Mouse (Mus musculus): Measurements from ENCODE around the gene Lypd6.

The Lypd6 gene

GRCm38 (mm10) chr2:50066246-50066967, at the start of gene Lypd6:
TSS of gene Lypd6 (plus strand) at chr2:50066429.
- DNase-seq: peak; percentile 61

GRCm38 (mm10) chr2:50019477-50019876, 46.8 kb upstream of the Lypd6 start:
- no peak for DNase-seq

- DNase-seq: no peak
These were observed 40.7 kb upstream of the Lypd6 start for GRCm38 (mm10) chr2:50025549-50025948.

- no peak for DNase-seq
These were observed 37.3 kb upstream of the Lypd6 start for GRCm38 (mm10) chr2:50028930-50029329.

- no peak for DNase-seq
These were observed 21.9 kb upstream of the Lypd6 start for GRCm38 (mm10) chr2:50044170-50044870.

- DNase-seq: no peak
These were observed 21.3 kb upstream of the Lypd6 start for GRCm38 (mm10) chr2:50044871-50045470.

- DNase-seq: no peak
These were observed 20.4 kb upstream of the Lypd6 start for GRCm38 (mm10) chr2:50045841-50046240.

- DNase-seq: no peak
These were observed 17.8 kb upstream of the Lypd6 start for GRCm38 (mm10) chr2:50048442-50048841.

- DNase-seq: no peak
These were observed 12.3 kb upstream of the Lypd6 start for GRCm38 (mm10) chr2:50053893-50054292.

GRCm38 (mm10) chr2:50065902-50066245, 355 bp upstream of the Lypd6 start:
- DNase-seq: no peak

GRCm38 (mm10) chr2:50066968-50067315, 713 bp downstream of the Lypd6 start:
- DNase-seq: no peak

- DNase-seq: peak; percentile 33
These were observed 3.5 kb downstream of the Lypd6 start for GRCm38 (mm10) chr2:50069571-50070295.

GRCm38 (mm10) chr2:50072158-50072557, 5.9 kb downstream of the Lypd6 start:
- no peak for DNase-seq

GRCm38 (mm10) chr2:50084746-50085145, 18.5 kb downstream of the Lypd6 start:
- no peak for DNase-seq

- no peak for DNase-seq
These were observed 21.5 kb downstream of the Lypd6 start for GRCm38 (mm10) chr2:50087761-50088160.

GRCm38 (mm10) chr2:50096336-50096735, 30.1 kb downstream of the Lypd6 start:
- DNase-seq: no peak

GRCm38 (mm10) chr2:50100364-50101151, 34.3 kb downstream of the Lypd6 start:
- DNase-seq: peak; percentile 10

GRCm38 (mm10) chr2:50101152-50101450, 34.9 kb downstream of the Lypd6 start:
- no peak for DNase-seq

GRCm38 (mm10) chr2:50103850-50104503, 37.7 kb downstream of the Lypd6 start:
- DNase-seq: no peak

GRCm38 (mm10) chr2:50105590-50105989, 39.4 kb downstream of the Lypd6 start:
- no peak for DNase-seq

- DNase-seq: no peak
These were observed 39.8 kb downstream of the Lypd6 start for GRCm38 (mm10) chr2:50105992-50106391.

GRCm38 (mm10) chr2:50106879-50107278, 40.6 kb downstream of the Lypd6 start:
- no peak for DNase-seq
